Mouse (Mus musculus): ENCODE data around the gene Fhit. TPM values are rescaled to one million over a fixed set of nuclear protein-coding genes. Genes with fewer than 3 reads are reported as not detected.
A peak's percentile ranks its signal among the peaks of the same experiment; 100 is the strongest.

Gene Fhit
- polyA plus RNA-seq, 1 experiment from 2014 or later, result 4.6 TPM

- H3K27ac ChIP-seq, result no peak overlapping the region
- no peak overlapping the region for H3K4me3 ChIP-seq
- H3K27me3 ChIP-seq (replicated peaks), result no peaks in the 10 kb centered on the region
- H3K36me3 ChIP-seq, result no peaks in the 10 kb centered on the region
- no peak overlapping the region for H3K4me2 ChIP-seq (replicated peaks)
- 46% methylated on average over 1 of the region's 1 CpGs for WGBS
- H3K4me1 ChIP-seq, result no peaks in the 10 kb centered on the region
- ATAC-seq (ENCODE audit: low FRiP score, low read depth), result no peak
- H3K9me3 ChIP-seq, result no peaks in the 10 kb centered on the region
- H3K9ac ChIP-seq, result no peak overlapping the region
Measured at GRCm38 (mm10) chr14:10882759-10883158, 279.1 kb downstream of the Fhit start.

- no peak for ATAC-seq (ENCODE audit: low FRiP score, low read depth)
- WGBS, result 80% methylated on average over 2 of the region's 2 CpGs
- Histone ChIP-seq H3K9ac (no peak overlapping the region), H3K27ac (no peak overlapping the region), H3K27me3 (replicated peaks) (no peaks in the 10 kb centered on the region), H3K9me3 (no peaks in the 10 kb centered on the region), H3K36me3 (no peaks in the 10 kb centered on the region), H3K4me1 (no peaks in the 10 kb centered on the region), H3K4me3 (no peak overlapping the region), H3K4me2 (replicated peaks) (no peak overlapping the region)
Measured at GRCm38 (mm10) chr14:10880749-10881148, 281.1 kb downstream of the Fhit start.

- ATAC-seq (ENCODE audit: low FRiP score, low read depth), result no peak
- Histone ChIP-seq H3K27me3 (replicated peaks) (no peaks in the 10 kb centered on the region), H3K4me2 (replicated peaks) (no peak overlapping the region), H3K36me3 (no peaks in the 10 kb centered on the region), H3K9ac (no peak overlapping the region), H3K27ac (no peak overlapping the region), H3K9me3 (no peaks in the 10 kb centered on the region), H3K4me3 (no peak overlapping the region), H3K4me1 (no peaks in the 10 kb centered on the region)
- 83% methylated on average over 3 of the region's 3 CpGs for WGBS
Measured at GRCm38 (mm10) chr14:10874595-10875372, 287.1 kb downstream of the Fhit start.

- ATAC-seq (ENCODE audit: low FRiP score, low read depth), result no peak
- no peak overlapping the region for H3K4me3 ChIP-seq
- no peak overlapping the region for H3K27ac ChIP-seq
- H3K9ac ChIP-seq, result no peak overlapping the region
- no peaks in the 10 kb centered on the region for H3K27me3 ChIP-seq (replicated peaks)
- WGBS, result 68% methylated on average over 3 of the region's 3 CpGs
- no peaks in the 10 kb centered on the region for H3K9me3 ChIP-seq
- no peak overlapping the region for H3K4me2 ChIP-seq (replicated peaks)
- H3K36me3 ChIP-seq, result no peaks in the 10 kb centered on the region
- H3K4me1 ChIP-seq, result no peaks in the 10 kb centered on the region
Measured at GRCm38 (mm10) chr14:10857606-10858005, 304.2 kb downstream of the Fhit start.

GRCm38 (mm10) chr14:10851936-10852335 is 309.9 kb downstream of the Fhit start:
- H3K4me3 ChIP-seq, result no peak overlapping the region
- no peak for ATAC-seq (ENCODE audit: low FRiP score, low read depth)
- no peak overlapping the region for H3K9ac ChIP-seq
- no peak overlapping the region for H3K4me2 ChIP-seq (replicated peaks)
- H3K36me3 ChIP-seq, result no peaks in the 10 kb centered on the region
- WGBS, result 90% methylated on average over 1 of the region's 1 CpGs
- H3K27ac ChIP-seq, result no peak overlapping the region
- H3K27me3 ChIP-seq (replicated peaks), result no peaks in the 10 kb centered on the region
- H3K4me1 ChIP-seq, result no peaks in the 10 kb centered on the region
- no peaks in the 10 kb centered on the region for H3K9me3 ChIP-seq

GRCm38 (mm10) chr14:10836001-10836400 is 325.8 kb downstream of the Fhit start:
- no peak overlapping the region for H3K27ac ChIP-seq
- ATAC-seq (ENCODE audit: low FRiP score, low read depth), result no peak
- WGBS, result 91% methylated on average over 1 of the region's 1 CpGs
- H3K4me2 ChIP-seq (replicated peaks), result no peak overlapping the region
- no peaks in the 10 kb centered on the region for H3K9me3 ChIP-seq
- no peak overlapping the region for H3K4me3 ChIP-seq
- H3K36me3 ChIP-seq, result no peaks in the 10 kb centered on the region
- no peaks in the 10 kb centered on the region for H3K27me3 ChIP-seq (replicated peaks)
- no peak overlapping the region for H3K9ac ChIP-seq
- no peaks in the 10 kb centered on the region for H3K4me1 ChIP-seq

- Histone ChIP-seq H3K4me1 (no peaks in the 10 kb centered on the region), H3K36me3 (no peaks in the 10 kb centered on the region), H3K9me3 (no peaks in the 10 kb centered on the region), H3K27ac (no peak overlapping the region), H3K9ac (no peak overlapping the region), H3K4me3 (no peak overlapping the region), H3K27me3 (replicated peaks) (no peaks in the 10 kb centered on the region), H3K4me2 (replicated peaks) (no peak overlapping the region)
- 74% methylated on average over 4 of the region's 4 CpGs for WGBS
- ATAC-seq (ENCODE audit: low FRiP score, low read depth), result no peak
Measured at GRCm38 (mm10) chr14:10824819-10825218, 337.0 kb downstream of the Fhit start.

- H3K36me3 ChIP-seq, result no peaks in the 10 kb centered on the region
- no peak overlapping the region for H3K4me3 ChIP-seq
- H3K27me3 ChIP-seq (replicated peaks), result no peaks in the 10 kb centered on the region
- H3K27ac ChIP-seq, result no peak overlapping the region
- WGBS, result 7% methylated on average over 2 of the region's 2 CpGs
- no peaks in the 10 kb centered on the region for H3K4me1 ChIP-seq
- no peak overlapping the region for H3K9ac ChIP-seq
- H3K9me3 ChIP-seq, result no peaks in the 10 kb centered on the region
- 0 out of 2 replicates have a peak, but pooled peaks have one; percentile 17 for ATAC-seq (ENCODE audit: low FRiP score, low read depth)
- no peak overlapping the region for H3K4me2 ChIP-seq (replicated peaks)
Measured at GRCm38 (mm10) chr14:10813551-10813950, 348.3 kb downstream of the Fhit start.

- Histone ChIP-seq H3K27ac (no peak overlapping the region), H3K27me3 (replicated peaks) (no peaks in the 10 kb centered on the region), H3K4me1 (no peaks in the 10 kb centered on the region), H3K4me2 (replicated peaks) (no peak overlapping the region), H3K9ac (no peak overlapping the region), H3K4me3 (no peak overlapping the region), H3K9me3 (no peaks in the 10 kb centered on the region), H3K36me3 (no peaks in the 10 kb centered on the region)
- no peak for ATAC-seq (ENCODE audit: low FRiP score, low read depth)
- WGBS, result 82% methylated on average over 4 of the region's 4 CpGs
Measured at GRCm38 (mm10) chr14:10798489-10799180, 363.2 kb downstream of the Fhit start.

- no peaks in the 10 kb centered on the region for H3K4me1 ChIP-seq
- H3K27me3 ChIP-seq (replicated peaks), result no peaks in the 10 kb centered on the region
- H3K27ac ChIP-seq, result no peak overlapping the region
- no peak for ATAC-seq (ENCODE audit: low FRiP score, low read depth)
- no peaks in the 10 kb centered on the region for H3K36me3 ChIP-seq
- 86% methylated on average over 1 of the region's 1 CpGs for WGBS
- H3K4me3 ChIP-seq, result no peak overlapping the region
- no peaks in the 10 kb centered on the region for H3K9me3 ChIP-seq
- H3K9ac ChIP-seq, result no peak overlapping the region
- H3K4me2 ChIP-seq (replicated peaks), result no peak overlapping the region
Measured at GRCm38 (mm10) chr14:10797595-10797994, 364.2 kb downstream of the Fhit start.

- H3K4me1 ChIP-seq, result no peaks in the 10 kb centered on the region
- 79% methylated on average over 2 of the region's 2 CpGs for WGBS
- no peak for ATAC-seq (ENCODE audit: low FRiP score, low read depth)
- no peak overlapping the region for H3K27ac ChIP-seq
- H3K4me2 ChIP-seq (replicated peaks), result no peak overlapping the region
- H3K9me3 ChIP-seq, result no peaks in the 10 kb centered on the region
- no peaks in the 10 kb centered on the region for H3K36me3 ChIP-seq
- no peak overlapping the region for H3K4me3 ChIP-seq
- no peaks in the 10 kb centered on the region for H3K27me3 ChIP-seq (replicated peaks)
- H3K9ac ChIP-seq, result no peak overlapping the region
Measured at GRCm38 (mm10) chr14:10795498-10796075, 366.2 kb downstream of the Fhit start.

- Histone ChIP-seq H3K36me3 (no peaks in the 10 kb centered on the region), H3K4me1 (no peaks in the 10 kb centered on the region), H3K4me3 (no peak overlapping the region), H3K27ac (no peak overlapping the region), H3K27me3 (replicated peaks) (no peaks in the 10 kb centered on the region), H3K9ac (no peak overlapping the region), H3K9me3 (no peaks in the 10 kb centered on the region), H3K4me2 (replicated peaks) (no peak overlapping the region)
- 87% methylated on average over 3 of the region's 3 CpGs for WGBS
- no peak for ATAC-seq (ENCODE audit: low FRiP score, low read depth)
Measured at GRCm38 (mm10) chr14:10783929-10784328, 377.9 kb downstream of the Fhit start.
